Mouse (Mus musculus): ENCODE results near the gene Pou2f1. TPM values are rescaled to one million over a fixed set of nuclear protein-coding genes. Genes with fewer than 3 reads are reported as not detected.

The Pou2f1 gene
- polyA plus RNA-seq (2015; fragmentation: Nextera tagmentation; extraction: Ambion mirVana): 3.3 and 3.4 TPM in 2 replicates

GRCm38 (mm10) chr1:166002520-166003155 lies at the start of gene Pou2f1:
Pou2f1 (minus strand) TSS chr1:166002678.
- no peaks in the 10 kb centered on the region for H3K9me3 ChIP-seq (ENCODE audit: low read length)
- peaks cover 16% of the 10 kb centered on the region for H3K4me1 ChIP-seq (ENCODE audit: insufficient read depth)
- H3K36me3 ChIP-seq (replicated peaks; ENCODE audit: insufficient read depth, low read length): no peaks in the 10 kb centered on the region
- ATAC-seq: peak; percentile 89
- H3K27me3 ChIP-seq (ENCODE audit: insufficient read depth, low read length): no peaks in the 10 kb centered on the region
- peak within 1 kb of the TSS; percentile 98 for H3K9ac ChIP-seq (replicated peaks)
- peak within 1 kb of the TSS; percentile 98 for H3K27ac ChIP-seq (ENCODE audit: low read depth)
- under 1% methylated on average over 61 of the region's 61 CpGs for WGBS (ENCODE audit: insufficient replicate concordance)
- peak; percentile 98 for DNase-seq
- TF ChIP-seq EP300 (IDR thresholded peaks at IDR 0.05; ENCODE audit: low read depth): peak; percentile 24; the same call in 1 of the 2 replicates
- TF ChIP-seq CTCF (IDR thresholded peaks at IDR 0.05; ENCODE audit: low read depth): peak; percentile 84
- H3K4me2 ChIP-seq (ENCODE audit: low read depth, low read length): peak within 1 kb of the TSS; percentile 99
- H3K4me3 ChIP-seq (ENCODE audit: low read depth, low read length): peak within 1 kb of the TSS; percentile 98

GRCm38 (mm10) chr1:166049046-166049827 lies 46.8 kb upstream of the Pou2f1 start:
- Histone ChIP-seq H3K4me2 (ENCODE audit: low read depth, low read length) (peak overlapping the region; percentile 86), H3K9me3 (ENCODE audit: low read length) (no peaks in the 10 kb centered on the region), H3K27me3 (ENCODE audit: insufficient read depth, low read length) (peaks cover 9% of the 10 kb centered on the region; the same call in 1 of the 2 replicates), H3K27ac (ENCODE audit: low read depth) (no peak overlapping the region), H3K9ac (replicated peaks) (no peak overlapping the region), H3K4me3 (ENCODE audit: low read depth, low read length) (peak overlapping the region; percentile 45), H3K36me3 (replicated peaks; ENCODE audit: insufficient read depth, low read length) (no peaks in the 10 kb centered on the region), H3K4me1 (ENCODE audit: insufficient read depth) (peaks cover 10% of the 10 kb centered on the region; the same call in 1 of the 2 replicates)
- TF ChIP-seq CTCF (IDR thresholded peaks at IDR 0.05; ENCODE audit: low read depth) (no peak), EP300 (IDR thresholded peaks at IDR 0.05; ENCODE audit: low read depth) (no peak)
- no peak for ATAC-seq
- DNase-seq: no peak
- WGBS (ENCODE audit: insufficient replicate concordance): 36% methylated on average over 11 of the region's 11 CpGs

GRCm38 (mm10) chr1:166048230-166048911 lies 45.9 kb upstream of the Pou2f1 start:
- Histone ChIP-seq H3K9me3 (ENCODE audit: low read length) (no peaks in the 10 kb centered on the region), H3K4me1 (ENCODE audit: insufficient read depth) (peaks cover 10% of the 10 kb centered on the region; the same call in 1 of the 2 replicates), H3K27ac (ENCODE audit: low read depth) (no peak overlapping the region), H3K36me3 (replicated peaks; ENCODE audit: insufficient read depth, low read length) (no peaks in the 10 kb centered on the region), H3K4me2 (ENCODE audit: low read depth, low read length) (peak overlapping the region; percentile 86), H3K27me3 (ENCODE audit: insufficient read depth, low read length) (peaks cover 9% of the 10 kb centered on the region; the same call in 1 of the 2 replicates), H3K9ac (replicated peaks) (peak overlapping the region; percentile 34; the same call in 1 of the 2 replicates), H3K4me3 (ENCODE audit: low read depth, low read length) (peak overlapping the region; percentile 45)
- WGBS (ENCODE audit: insufficient replicate concordance): 2% methylated on average over 23 of the region's 23 CpGs
- TF ChIP-seq CTCF (IDR thresholded peaks at IDR 0.05; ENCODE audit: low read depth): no peak
- no peak for TF ChIP-seq EP300 (IDR thresholded peaks at IDR 0.05; ENCODE audit: low read depth)
- ATAC-seq (no peak), DNase-seq (no peak)

- Histone ChIP-seq H3K4me1 (ENCODE audit: insufficient read depth) (peaks cover 10% of the 10 kb centered on the region; the same call in 1 of the 2 replicates), H3K9me3 (ENCODE audit: low read length) (no peaks in the 10 kb centered on the region), H3K27ac (ENCODE audit: low read depth) (no peak overlapping the region), H3K9ac (replicated peaks) (no peak overlapping the region; the same call in 1 of the 2 replicates), H3K27me3 (ENCODE audit: insufficient read depth, low read length) (peaks cover 9% of the 10 kb centered on the region; the same call in 1 of the 2 replicates), H3K36me3 (replicated peaks; ENCODE audit: insufficient read depth, low read length) (no peaks in the 10 kb centered on the region), H3K4me3 (ENCODE audit: low read depth, low read length) (peak overlapping the region; percentile 45), H3K4me2 (ENCODE audit: low read depth, low read length) (peak overlapping the region; percentile 86)
- TF ChIP-seq CTCF (IDR thresholded peaks at IDR 0.05; ENCODE audit: low read depth) (no peak), EP300 (IDR thresholded peaks at IDR 0.05; ENCODE audit: low read depth) (peak; percentile 55; the same call in 1 of the 2 replicates)
- no peak for DNase-seq
- ATAC-seq: peak; percentile 41; the same call in 1 of the 2 replicates
- 9% methylated on average over 25 of the region's 25 CpGs for WGBS (ENCODE audit: insufficient replicate concordance)
Observed at GRCm38 (mm10) chr1:166047505-166048170, 45.2 kb upstream of the Pou2f1 start.

GRCm38 (mm10) chr1:166045894-166046197 lies 43.4 kb upstream of the Pou2f1 start:
- Histone ChIP-seq H3K27ac (ENCODE audit: low read depth) (no peak overlapping the region), H3K27me3 (ENCODE audit: insufficient read depth, low read length) (peaks cover 9% of the 10 kb centered on the region; the same call in 1 of the 2 replicates), H3K9ac (replicated peaks) (no peak overlapping the region), H3K9me3 (ENCODE audit: low read length) (no peaks in the 10 kb centered on the region), H3K4me3 (ENCODE audit: low read depth, low read length) (no peak overlapping the region), H3K4me1 (ENCODE audit: insufficient read depth) (peaks cover 10% of the 10 kb centered on the region; the same call in 1 of the 2 replicates), H3K36me3 (replicated peaks; ENCODE audit: insufficient read depth, low read length) (no peaks in the 10 kb centered on the region), H3K4me2 (ENCODE audit: low read depth, low read length) (no peak overlapping the region)
- WGBS (ENCODE audit: insufficient replicate concordance): 71% methylated on average over 4 of the region's 4 CpGs
- no peak for DNase-seq
- no peak for ATAC-seq
- TF ChIP-seq CTCF (IDR thresholded peaks at IDR 0.05; ENCODE audit: low read depth) (no peak), EP300 (IDR thresholded peaks at IDR 0.05; ENCODE audit: low read depth) (no peak)

All from liver, postnatal 0 days (tissue).